Mouse (Mus musculus) embryonic fibroblast, embryonic 13.5 days (primary cell): ENCODE measurements at regions not wholly inside any gene's neighbourhood (a gene's known extent, or its start where the extent isn't known, plus 50 kb on each side); places are given as distances from the start of the nearest gene placed in this dataset.

ENCODE experiments used
- H3K27ac ChIP-seq: 2 replicates; pipeline ENCODE4 v1.5.1; 2012; ENCODE audit warnings: low read length, control low read depth, inconsistent platforms; ENCODE audit not compliant: insufficient read depth
- H3K4me1 ChIP-seq: 2 replicates; pipeline ENCODE4 v1.6.1; 2011; ENCODE audit warnings: low read length; ENCODE audit not compliant: control insufficient read depth, insufficient read depth
- H3K4me3 ChIP-seq: 2 replicates; pipeline ENCODE4 v1.5.1; 2011; ENCODE audit warnings: mild to moderate bottlenecking, control low read depth, low read length; ENCODE audit not compliant: insufficient read depth
- CTCF ChIP-seq: IDR thresholded peaks from 2 replicates; pipeline ENCODE4 v1.5.1; 2011; ENCODE audit warnings: mild to moderate bottlenecking, control low read depth, low read length, moderate library complexity, borderline replicate concordance; ENCODE audit not compliant: insufficient read depth
- POLR2A ChIP-seq: IDR thresholded peaks from 2 replicates; pipeline ENCODE4 v1.6.1; 2011; ENCODE audit warnings: low read depth, mild to moderate bottlenecking, control low read depth, low read length, moderate library complexity

- H3K4me1 ChIP-seq, result no peaks in the 10 kb centered on the region
- H3K4me3 ChIP-seq, result no peak overlapping the region
- TF ChIP-seq POLR2A, result no peak
- no peak for TF ChIP-seq CTCF
- H3K27ac ChIP-seq, result no peak overlapping the region
These were observed 98.2 kb downstream of the Chst1 start for GRCm38 (mm10) chr2:92697721-92698120.

- no peak overlapping the region for H3K4me3 ChIP-seq
- no peak for TF ChIP-seq POLR2A
- no peak for TF ChIP-seq CTCF
- H3K27ac ChIP-seq, result no peak overlapping the region
- no peaks in the 10 kb centered on the region for H3K4me1 ChIP-seq
These were observed 99.9 kb downstream of the Chst1 start for GRCm38 (mm10) chr2:92699360-92699759.

DNA sequence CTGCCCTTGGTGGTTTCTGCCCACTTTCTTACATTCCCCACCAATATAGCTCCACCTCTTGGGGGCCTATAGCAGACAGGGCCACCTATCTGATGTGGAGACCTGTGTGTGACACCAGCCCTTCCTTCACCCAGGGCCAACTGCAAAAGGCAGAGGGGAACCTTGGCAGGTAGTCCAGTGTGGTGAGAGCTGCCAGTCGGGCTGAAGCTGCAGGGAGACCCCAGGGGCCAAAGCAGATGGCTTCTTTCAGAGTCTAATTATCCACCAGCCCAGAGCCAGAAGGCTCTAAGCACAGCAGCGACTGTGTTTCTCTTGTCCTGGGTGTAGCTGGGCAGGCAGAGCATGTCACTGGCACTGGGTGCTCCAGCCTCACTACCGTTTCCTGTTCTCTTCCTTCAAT, 104.5 kb downstream of the Chst1 start:
- TF ChIP-seq POLR2A (no peak), CTCF (no peak)
- H3K27ac ChIP-seq, result no peak overlapping the region
- no peaks in the 10 kb centered on the region for H3K4me1 ChIP-seq
- no peak overlapping the region for H3K4me3 ChIP-seq

- Histone ChIP-seq H3K4me1 (no peaks in the 10 kb centered on the region), H3K4me3 (no peak overlapping the region), H3K27ac (no peak overlapping the region)
- TF ChIP-seq POLR2A (no peak), CTCF (no peak)
These were observed 110.2 kb downstream of the Chst1 start for GRCm38 (mm10) chr2:92709668-92710067.

DNA sequence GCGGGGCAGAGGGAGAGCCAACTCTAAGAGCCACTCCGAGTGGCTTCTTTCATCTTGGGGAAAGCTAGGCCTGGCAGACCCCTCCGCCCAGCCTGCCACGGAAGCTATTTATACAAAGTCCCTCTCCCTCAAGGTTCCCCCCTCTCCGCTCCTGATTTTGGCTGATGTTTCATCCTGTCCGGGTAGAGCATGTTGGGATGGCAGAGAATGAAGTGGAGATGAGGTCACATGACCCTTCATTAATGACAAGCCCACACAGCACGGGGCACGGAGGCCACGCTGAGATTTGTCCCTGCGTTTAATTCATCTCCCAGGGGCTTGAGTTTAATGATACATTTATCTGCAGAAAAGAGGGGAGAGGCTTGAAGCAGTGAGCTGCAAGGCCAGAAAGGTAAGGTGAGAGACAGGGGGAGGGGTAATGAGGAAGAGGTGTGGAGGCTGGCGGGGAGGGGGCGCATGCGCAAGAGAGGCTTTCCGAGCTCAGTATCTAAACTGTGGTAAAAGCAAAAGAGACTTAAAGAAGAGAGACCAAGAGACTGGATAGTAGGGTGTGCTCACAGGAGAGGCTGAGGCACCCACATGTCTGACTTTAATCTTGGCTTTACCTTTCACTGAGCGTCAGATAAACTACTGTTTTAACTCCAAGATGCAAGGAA, 111.7 kb downstream of the Chst1 start:
- no peaks in the 10 kb centered on the region for H3K4me1 ChIP-seq
- TF ChIP-seq POLR2A (no peak), CTCF (no peak)
- H3K27ac ChIP-seq, result no peak overlapping the region
- H3K4me3 ChIP-seq, result no peak overlapping the region

- no peaks in the 10 kb centered on the region for H3K4me1 ChIP-seq
- no peak overlapping the region for H3K27ac ChIP-seq
- TF ChIP-seq POLR2A (no peak), CTCF (no peak)
- no peak overlapping the region for H3K4me3 ChIP-seq
These were observed 113.0 kb downstream of the Chst1 start for GRCm38 (mm10) chr2:92712266-92713144.

DNA sequence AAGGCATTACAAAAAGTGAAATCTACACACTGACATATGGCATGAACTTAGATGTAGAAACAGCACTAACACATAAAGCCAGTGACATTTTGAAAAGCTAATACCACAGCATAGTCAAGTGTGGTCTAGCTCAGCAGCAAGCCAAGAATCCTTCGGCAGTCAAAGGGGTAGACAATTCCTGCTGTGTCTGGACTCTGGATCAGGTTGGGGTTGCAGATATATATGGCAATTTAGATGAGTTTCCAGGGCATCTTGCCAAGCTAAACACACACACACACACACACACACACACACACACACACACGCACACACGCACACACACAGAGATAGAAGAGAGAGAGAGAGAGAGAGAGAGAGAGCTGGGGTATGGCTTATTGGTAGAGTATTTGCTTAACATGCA, 118.2 kb downstream of the Chst1 start:
- Histone ChIP-seq H3K27ac (no peak overlapping the region), H3K4me3 (no peak overlapping the region), H3K4me1 (no peaks in the 10 kb centered on the region)
- TF ChIP-seq POLR2A (no peak), CTCF (no peak)

GRCm38 (mm10) chr2:92721951-92722350, 122.4 kb downstream of the Chst1 start:
- H3K27ac ChIP-seq, result no peak overlapping the region
- H3K4me1 ChIP-seq, result no peaks in the 10 kb centered on the region
- no peak overlapping the region for H3K4me3 ChIP-seq
- TF ChIP-seq CTCF (no peak), POLR2A (no peak)

- H3K27ac ChIP-seq, result no peak overlapping the region
- no peak for TF ChIP-seq POLR2A
- TF ChIP-seq CTCF, result no peak
- no peak overlapping the region for H3K4me3 ChIP-seq
- H3K4me1 ChIP-seq, result 0 out of 2 replicates have a peak, but pooled peaks cover 3% of the 10 kb centered on the region
These were observed 124.2 kb downstream of the Chst1 start for GRCm38 (mm10) chr2:92723618-92724263.

DNA sequence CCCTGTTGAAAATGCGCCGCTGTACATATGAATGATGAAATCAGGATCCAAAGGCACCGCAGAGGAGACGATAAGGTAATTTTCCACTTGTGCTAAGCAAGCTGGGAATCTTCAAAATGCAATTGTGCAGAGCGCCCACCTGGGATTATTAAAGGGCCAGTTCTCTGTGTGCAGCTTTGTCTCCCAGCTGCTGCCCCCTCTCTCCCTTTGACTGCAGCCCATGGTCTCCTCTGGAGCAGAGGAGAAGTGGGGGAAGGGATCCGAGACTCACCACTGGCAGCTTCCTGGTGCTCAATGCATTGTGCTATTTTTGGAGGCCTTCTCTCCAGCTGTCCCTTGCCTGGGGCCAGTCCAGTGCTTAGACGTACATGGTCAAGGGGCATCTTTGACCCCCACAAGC, 127.1 kb downstream of the Chst1 start:
- Histone ChIP-seq H3K27ac (no peak overlapping the region), H3K4me3 (no peak overlapping the region), H3K4me1 (0 out of 2 replicates have a peak, but pooled peaks cover 3% of the 10 kb centered on the region)
- TF ChIP-seq CTCF (no peak), POLR2A (no peak)
